Mouse (Mus musculus): ENCODE results near the gene Zar1. TPM values are rescaled to one million over a fixed set of nuclear protein-coding genes. Genes with fewer than 3 reads are reported as not detected.

Gene Zar1
- polyA plus RNA-seq (2014; fragmentation: Illumina TruSeq; extraction: RNeasy Lipid Tissue Mini Kit (QIAGEN cat#74804); ENCODE audit: low read depth, low replicate concordance) = not detected

GRCm38 (mm10) chr5:72580970-72581332 lies at the start of gene Zar1:
Gene Zar1 (minus strand): TSS chr5:72581254.

GRCm38 (mm10) chr5:72587192-72587681 lies 6.2 kb upstream of the Zar1 start, which contains the start of gene Gm5868:
Gene Gm5868 (minus strand): TSS chr5:72587551.

GRCm38 (mm10) chr5:72559544-72560049 lies 21.5 kb downstream of the Zar1 start, which contains the start of gene Nfxl1:
Gene Nfxl1 (minus strand): TSS chr5:72559684.

Other genes starting within 250 kb of the Zar1 start
- 0.13 TPM for gene Corin, start 76.8 kb downstream of the Zar1 start, polyA plus RNA-seq (2014; fragmentation: Illumina TruSeq; extraction: RNeasy Lipid Tissue Mini Kit (QIAGEN cat#74804); ENCODE audit: low read depth, low replicate concordance)
- 40.1 TPM for gene Nfxl1, start 21.6 kb downstream of the Zar1 start, polyA plus RNA-seq (2014; fragmentation: Illumina TruSeq; extraction: RNeasy Lipid Tissue Mini Kit (QIAGEN cat#74804); ENCODE audit: low read depth, low replicate concordance)
- gene Gm5868, start 6.3 kb upstream of the Zar1 start, polyA plus RNA-seq (2014; fragmentation: Illumina TruSeq; extraction: RNeasy Lipid Tissue Mini Kit (QIAGEN cat#74804); ENCODE audit: low read depth, low replicate concordance) = not detected
- not detected for gene Cnga1, start 63.0 kb upstream of the Zar1 start, polyA plus RNA-seq (2014; fragmentation: Illumina TruSeq; extraction: RNeasy Lipid Tissue Mini Kit (QIAGEN cat#74804); ENCODE audit: low read depth, low replicate concordance)
- gene Nipal1, start 66.5 kb upstream of the Zar1 start, polyA plus RNA-seq (2014; fragmentation: Illumina TruSeq; extraction: RNeasy Lipid Tissue Mini Kit (QIAGEN cat#74804); ENCODE audit: low read depth, low replicate concordance) = 80.7 TPM
- 0.60 TPM for gene Txk, start 171.5 kb upstream of the Zar1 start, polyA plus RNA-seq (2014; fragmentation: Illumina TruSeq; extraction: RNeasy Lipid Tissue Mini Kit (QIAGEN cat#74804); ENCODE audit: low read depth, low replicate concordance)